Mouse (Mus musculus): ENCODE data around the gene Rab3gap2. TPM values are rescaled to one million over a fixed set of nuclear protein-coding genes. Genes with fewer than 3 reads are reported as not detected.

Rab3gap2 gene
- total RNA-seq (2017) = 49.9 and 50.2 TPM in 2 replicates

DNA sequence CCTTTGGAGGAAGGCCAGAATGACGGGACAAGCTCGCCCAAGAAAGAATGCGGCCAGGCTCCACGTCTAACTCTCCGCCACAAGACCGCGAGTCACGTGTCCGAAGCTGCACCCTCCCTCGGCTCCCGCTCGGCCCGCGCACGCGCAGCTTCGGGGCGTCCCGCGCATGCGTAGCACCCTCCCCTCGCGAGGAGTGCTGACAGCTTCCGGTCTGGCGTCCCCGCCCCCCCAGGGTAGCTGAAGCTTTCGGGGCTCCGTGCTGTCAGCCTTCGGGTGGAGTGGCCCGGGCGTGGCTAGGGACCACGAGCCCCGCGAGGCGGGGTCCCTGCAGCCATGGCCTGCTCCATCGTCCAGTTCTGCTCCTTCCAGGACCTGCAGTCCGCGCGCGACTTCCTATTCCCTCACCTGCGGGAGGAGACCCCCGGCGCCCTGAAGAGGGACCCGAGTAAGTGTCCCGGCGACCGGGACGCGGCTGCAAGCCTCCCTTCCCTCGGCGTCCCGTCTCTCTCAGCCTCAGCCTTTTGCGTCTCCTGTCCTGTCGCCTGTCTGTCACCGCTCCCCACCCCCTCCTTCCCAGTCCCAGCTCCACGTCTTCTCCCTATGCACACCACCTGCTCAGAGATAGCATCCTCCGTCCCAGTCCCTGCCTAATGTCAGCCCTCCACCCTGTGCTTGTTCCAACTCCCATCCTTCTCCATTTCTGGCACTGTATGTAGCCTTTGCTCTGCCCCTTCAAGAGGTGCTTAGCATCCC lies at the start of gene Rab3gap2:
Gene Rab3gap2 (plus strand): TSS at position 209 of the 753 bp plus-strand sequence.
- peak; percentile 70 to 76 for ATAC-seq (replicated peaks in 1 of 2; ENCODE audit: insufficient read depth in 1 of 2, low FRiP score in 2 of 2, low TSS enrichment in 1 of 2, low read depth in 1 of 2, poor library complexity in 2 of 2, severe bottlenecking in 2 of 2)

DNA sequence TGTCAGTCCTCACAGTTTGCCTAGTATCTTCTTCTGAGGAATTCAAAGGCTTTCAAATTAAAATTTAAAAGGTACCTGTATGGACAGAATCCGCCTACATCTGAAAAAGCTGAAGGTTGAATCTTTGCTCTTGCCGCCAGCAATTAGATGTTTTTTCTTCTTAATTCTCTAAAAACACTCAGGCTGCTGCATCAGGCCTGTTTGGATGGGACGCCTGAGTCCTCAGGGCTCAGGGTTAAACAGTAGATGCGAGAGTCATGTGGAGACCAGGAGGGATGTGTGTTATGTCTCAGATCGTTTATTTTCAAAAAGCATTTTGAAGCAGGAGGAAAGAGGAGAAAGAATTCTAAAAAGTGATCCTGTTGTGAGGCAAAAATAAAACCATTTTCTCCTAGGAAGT lies 30.3 kb upstream of the Rab3gap2 start:
- ATAC-seq (replicated peaks in 1 of 2; ENCODE audit: insufficient read depth in 1 of 2, low FRiP score in 2 of 2, low TSS enrichment in 1 of 2, low read depth in 1 of 2, poor library complexity in 2 of 2, severe bottlenecking in 2 of 2) = no peak

DNA sequence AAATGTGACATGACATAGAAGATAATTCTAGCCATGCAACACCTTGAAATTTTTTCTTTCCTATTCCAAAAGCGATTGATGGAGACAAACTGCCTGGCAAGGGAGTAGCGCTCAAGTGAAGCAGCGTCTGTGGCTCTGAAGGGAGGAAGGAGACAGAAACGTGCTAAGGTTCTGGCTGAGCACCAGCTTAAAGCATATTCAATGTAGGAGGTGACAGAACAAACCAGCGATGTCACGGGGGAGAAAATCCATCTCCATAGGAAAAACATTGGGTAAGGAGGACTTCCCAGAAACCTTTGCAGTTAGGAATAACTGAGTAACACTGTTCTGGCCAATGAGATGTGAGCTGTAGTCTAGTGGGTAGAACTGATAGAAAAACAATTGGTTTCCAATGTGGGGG lies 26.1 kb upstream of the Rab3gap2 start:
- ATAC-seq (replicated peaks in 1 of 2; ENCODE audit: insufficient read depth in 1 of 2, low FRiP score in 2 of 2, low TSS enrichment in 1 of 2, low read depth in 1 of 2, poor library complexity in 2 of 2, severe bottlenecking in 2 of 2) = no peak

DNA sequence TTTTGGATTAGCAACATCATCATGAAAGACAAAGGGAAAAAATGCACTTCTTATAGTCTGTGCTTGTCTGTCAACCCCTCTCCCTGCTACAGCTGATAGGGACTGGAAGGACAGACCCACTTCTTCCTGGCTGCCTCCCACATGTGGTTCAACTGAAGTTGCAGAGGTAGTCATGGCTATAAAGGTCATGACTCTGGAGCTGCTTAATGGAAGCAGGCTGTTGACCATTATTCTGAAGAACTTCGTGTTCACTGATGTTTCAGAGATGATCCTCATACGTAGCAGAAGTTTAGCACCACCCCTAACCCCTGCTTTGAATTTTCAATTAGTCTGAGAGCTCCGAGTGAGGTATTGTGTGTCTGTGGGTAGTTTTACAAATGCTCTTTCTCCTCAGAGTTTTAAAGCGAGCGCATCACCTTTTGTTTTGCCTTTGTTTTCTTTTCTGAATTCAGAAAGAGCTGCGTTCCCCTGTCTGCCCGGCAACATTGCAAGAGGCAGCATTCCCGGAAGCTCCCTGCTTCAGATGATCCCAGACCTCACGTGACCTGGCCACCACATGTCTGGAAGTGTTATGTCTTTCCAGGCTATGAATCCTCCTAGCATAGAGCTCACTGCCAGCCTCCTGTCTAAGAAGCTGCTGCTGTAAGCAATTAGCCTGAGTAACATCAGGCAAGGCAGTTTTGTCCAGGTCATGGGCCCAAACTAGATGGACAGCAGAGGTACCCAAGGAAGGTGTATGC lies 20.2 kb upstream of the Rab3gap2 start:
- no peak for ATAC-seq (replicated peaks in 1 of 2; ENCODE audit: insufficient read depth in 1 of 2, low FRiP score in 2 of 2, low TSS enrichment in 1 of 2, low read depth in 1 of 2, poor library complexity in 2 of 2, severe bottlenecking in 2 of 2)

DNA sequence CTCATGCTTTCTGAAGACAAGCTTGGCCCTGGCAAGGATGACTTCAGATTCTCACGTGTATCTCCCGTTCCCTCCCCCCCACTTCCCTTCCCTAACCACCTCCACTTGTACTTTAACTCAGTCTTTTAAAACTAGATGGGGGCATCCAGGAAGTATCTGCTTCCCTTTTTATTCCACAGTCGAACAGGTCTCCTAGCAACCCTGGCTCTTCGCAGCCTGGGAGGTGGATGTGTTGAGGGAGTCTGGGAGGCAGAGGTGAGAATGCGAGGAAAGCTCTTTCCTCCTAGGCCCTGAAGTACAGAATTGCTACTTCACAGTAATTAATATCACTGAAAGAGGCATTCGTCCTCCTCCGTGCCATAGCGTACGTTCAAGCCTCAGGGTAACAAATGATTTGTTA lies 18.4 kb upstream of the Rab3gap2 start:
- peak in 1 of 2 experiments; percentile 37; a peak in 2 of 4 replicates for ATAC-seq (replicated peaks in 1 of 2; ENCODE audit: insufficient read depth in 1 of 2, low FRiP score in 2 of 2, low TSS enrichment in 1 of 2, low read depth in 1 of 2, poor library complexity in 2 of 2, severe bottlenecking in 2 of 2)

DNA sequence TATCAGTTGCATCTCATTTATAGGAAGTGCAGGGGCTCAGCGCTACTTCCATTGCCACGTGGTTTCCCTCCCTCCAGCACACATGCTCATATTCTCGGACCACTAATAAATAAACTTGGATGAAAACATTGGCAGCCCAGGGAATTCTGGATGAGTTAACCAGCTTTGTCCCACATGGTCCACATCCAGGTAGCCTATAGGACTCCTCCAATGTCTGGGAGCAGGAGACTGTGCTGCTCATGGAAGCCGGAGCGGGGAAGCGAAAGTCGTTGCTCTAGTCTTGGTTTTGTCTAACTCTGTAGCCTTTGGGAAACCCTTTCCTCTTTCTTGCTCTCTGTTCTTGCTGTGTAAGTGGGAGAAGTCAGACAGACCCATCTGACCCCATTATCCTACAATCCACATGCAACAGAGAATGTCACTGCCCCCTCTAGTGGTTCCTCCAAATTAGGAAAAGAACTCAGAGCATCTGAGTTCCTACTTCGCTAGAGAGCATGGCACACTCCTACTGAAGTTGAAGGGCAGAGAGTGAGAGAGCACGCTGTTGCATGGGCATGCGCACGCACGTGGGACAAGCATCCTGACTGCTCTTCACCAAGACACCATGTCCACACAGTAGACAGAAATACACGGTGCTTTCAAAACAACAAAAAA lies 16.7 kb upstream of the Rab3gap2 start:
- ATAC-seq (replicated peaks in 1 of 2; ENCODE audit: insufficient read depth in 1 of 2, low FRiP score in 2 of 2, low TSS enrichment in 1 of 2, low read depth in 1 of 2, poor library complexity in 2 of 2, severe bottlenecking in 2 of 2) = peak; percentile 62 to 73

DNA sequence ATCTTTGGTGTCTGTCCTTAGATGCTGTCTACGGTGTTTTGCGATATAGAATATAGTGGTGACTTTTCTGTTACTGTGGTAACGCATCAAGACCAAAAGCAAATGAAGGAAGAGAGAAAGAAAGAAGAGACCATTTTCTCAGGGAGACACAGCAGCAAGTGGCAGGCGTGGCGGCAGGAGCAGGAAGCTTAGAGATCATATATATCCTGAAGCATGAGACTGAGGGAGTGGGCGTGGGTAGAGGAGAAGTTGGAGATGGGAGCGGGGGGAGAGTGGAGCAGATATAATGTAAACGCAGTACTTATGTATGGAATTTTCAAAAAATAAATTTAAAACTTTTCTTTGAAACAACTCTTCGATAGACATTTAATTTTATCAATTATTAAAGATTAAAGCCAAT lies 14.0 kb upstream of the Rab3gap2 start:
- ATAC-seq (replicated peaks in 1 of 2; ENCODE audit: insufficient read depth in 1 of 2, low FRiP score in 2 of 2, low TSS enrichment in 1 of 2, low read depth in 1 of 2, poor library complexity in 2 of 2, severe bottlenecking in 2 of 2) = no peak

DNA sequence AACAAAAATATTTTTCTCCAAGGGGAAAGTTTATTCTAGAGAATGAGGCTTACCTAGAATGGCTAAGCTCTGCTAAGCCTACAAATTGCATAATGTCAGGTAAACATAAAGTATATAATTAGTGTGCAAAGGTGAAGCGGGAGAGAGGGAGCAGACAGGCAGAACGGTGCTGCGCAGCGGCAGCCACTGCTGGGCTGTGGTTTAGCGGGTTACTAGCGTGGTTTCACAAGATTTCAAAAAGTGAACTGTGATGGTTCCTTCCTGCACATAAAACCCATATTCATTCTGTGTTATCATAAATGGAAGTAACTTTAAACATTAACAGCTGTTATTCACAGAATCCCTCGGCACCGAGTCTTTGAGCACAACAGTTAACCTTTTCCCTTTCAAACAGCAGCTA lies 11.8 kb upstream of the Rab3gap2 start:
- ATAC-seq (replicated peaks in 1 of 2; ENCODE audit: insufficient read depth in 1 of 2, low FRiP score in 2 of 2, low TSS enrichment in 1 of 2, low read depth in 1 of 2, poor library complexity in 2 of 2, severe bottlenecking in 2 of 2) = no peak

DNA sequence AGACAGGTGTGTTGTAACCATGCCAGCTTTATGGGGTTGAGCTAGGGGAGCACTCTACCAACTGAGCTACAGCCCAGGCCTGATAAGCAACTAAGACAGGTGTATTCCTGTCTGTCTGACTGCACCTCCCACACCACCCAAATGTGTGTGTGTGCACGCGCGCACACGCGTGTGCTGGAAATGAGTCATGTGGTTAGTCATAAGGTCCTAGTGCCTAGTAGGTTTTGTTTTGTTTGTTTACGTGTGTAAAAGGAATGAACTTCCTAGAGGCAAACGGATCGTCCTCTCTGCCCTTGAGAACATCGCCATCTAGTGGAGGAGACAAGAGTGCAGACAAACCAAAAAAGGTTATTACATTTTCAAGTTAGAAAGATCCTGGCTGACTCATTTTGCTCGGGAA lies 10.4 kb upstream of the Rab3gap2 start:
- ATAC-seq (replicated peaks in 1 of 2; ENCODE audit: insufficient read depth in 1 of 2, low FRiP score in 2 of 2, low TSS enrichment in 1 of 2, low read depth in 1 of 2, poor library complexity in 2 of 2, severe bottlenecking in 2 of 2) = peak; percentile 71 to 84

DNA sequence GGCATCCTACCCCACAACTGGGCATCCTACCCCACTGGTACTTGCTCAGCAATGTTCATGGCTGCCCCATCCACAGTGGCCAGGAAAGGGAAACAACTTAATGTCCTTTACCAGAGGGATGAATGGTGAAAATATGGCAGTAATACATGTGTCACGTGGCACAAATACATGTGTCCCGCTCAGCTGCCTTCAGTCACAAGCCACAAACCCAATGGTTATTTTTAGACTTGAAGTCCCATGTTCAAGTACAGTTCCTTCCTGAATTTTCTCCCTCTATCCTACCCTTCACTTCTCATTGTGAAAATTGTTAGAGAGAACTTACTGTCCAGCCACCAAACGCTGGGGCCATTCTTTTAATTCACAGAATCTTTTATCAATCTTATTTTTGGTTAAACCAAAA lies 7.6 kb upstream of the Rab3gap2 start:
- ATAC-seq (replicated peaks in 1 of 2; ENCODE audit: insufficient read depth in 1 of 2, low FRiP score in 2 of 2, low TSS enrichment in 1 of 2, low read depth in 1 of 2, poor library complexity in 2 of 2, severe bottlenecking in 2 of 2) = no peak

DNA sequence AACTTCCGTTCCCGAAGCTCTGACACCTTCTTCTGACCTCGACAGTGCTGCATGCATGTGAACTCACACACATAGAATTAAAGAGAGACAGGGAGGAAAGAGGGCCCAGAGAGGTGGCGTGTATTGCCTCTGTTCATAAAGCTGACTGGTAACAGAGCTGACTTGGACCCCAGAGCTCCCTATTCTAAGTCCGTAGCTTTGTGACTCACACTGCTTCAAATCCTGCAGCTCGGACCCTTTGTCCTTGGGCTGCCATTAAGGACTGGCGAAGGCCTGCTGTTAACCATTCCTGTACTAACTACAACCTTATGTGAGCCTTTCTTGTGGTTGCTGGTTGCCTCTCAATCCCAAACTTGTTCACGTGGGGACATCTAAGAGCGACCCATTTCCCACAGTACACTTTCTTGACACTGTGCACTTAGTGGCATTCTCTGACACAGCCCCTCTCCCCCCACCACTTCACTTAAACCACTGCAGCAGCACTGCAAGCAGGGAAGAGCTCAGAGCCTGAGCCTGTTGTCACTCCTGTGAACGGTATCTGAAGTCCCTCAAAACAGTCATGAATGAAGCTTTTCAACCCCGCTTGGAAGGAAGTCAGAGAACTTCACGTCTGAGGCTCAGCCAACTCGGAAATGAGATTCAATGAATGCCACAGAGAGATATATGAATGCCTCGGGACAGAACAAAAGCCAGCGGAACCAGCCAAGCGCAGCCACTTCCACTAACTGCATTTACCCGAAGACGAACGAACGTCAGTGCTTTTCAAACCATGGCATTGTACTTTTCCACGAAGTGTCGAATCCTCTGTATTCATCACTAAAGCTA lies 3.1 kb upstream of the Rab3gap2 start:
- ATAC-seq (replicated peaks in 1 of 2; ENCODE audit: insufficient read depth in 1 of 2, low FRiP score in 2 of 2, low TSS enrichment in 1 of 2, low read depth in 1 of 2, poor library complexity in 2 of 2, severe bottlenecking in 2 of 2) = no peak; a peak in 1 of 4 replicates

DNA sequence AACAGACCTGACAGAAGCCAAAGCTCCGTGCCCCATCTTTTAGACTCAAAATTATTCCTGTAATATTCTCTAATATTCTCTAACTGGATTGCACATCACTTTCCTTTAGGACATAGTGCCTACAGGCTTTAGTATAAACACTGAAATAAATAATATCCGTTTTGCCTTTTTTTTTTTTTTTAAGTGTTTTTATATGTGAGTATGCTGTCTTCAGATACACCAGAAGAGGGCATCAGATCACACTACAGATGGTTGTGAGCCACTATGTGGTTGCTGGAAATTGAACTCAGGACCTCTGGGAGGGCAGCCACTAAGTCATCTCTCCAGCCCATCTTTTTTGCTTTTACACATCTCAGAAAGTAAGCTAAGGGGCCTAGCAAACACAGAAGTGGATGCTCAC lies 1.9 kb upstream of the Rab3gap2 start:
- ATAC-seq (replicated peaks in 1 of 2; ENCODE audit: insufficient read depth in 1 of 2, low FRiP score in 2 of 2, low TSS enrichment in 1 of 2, low read depth in 1 of 2, poor library complexity in 2 of 2, severe bottlenecking in 2 of 2) = no peak

DNA sequence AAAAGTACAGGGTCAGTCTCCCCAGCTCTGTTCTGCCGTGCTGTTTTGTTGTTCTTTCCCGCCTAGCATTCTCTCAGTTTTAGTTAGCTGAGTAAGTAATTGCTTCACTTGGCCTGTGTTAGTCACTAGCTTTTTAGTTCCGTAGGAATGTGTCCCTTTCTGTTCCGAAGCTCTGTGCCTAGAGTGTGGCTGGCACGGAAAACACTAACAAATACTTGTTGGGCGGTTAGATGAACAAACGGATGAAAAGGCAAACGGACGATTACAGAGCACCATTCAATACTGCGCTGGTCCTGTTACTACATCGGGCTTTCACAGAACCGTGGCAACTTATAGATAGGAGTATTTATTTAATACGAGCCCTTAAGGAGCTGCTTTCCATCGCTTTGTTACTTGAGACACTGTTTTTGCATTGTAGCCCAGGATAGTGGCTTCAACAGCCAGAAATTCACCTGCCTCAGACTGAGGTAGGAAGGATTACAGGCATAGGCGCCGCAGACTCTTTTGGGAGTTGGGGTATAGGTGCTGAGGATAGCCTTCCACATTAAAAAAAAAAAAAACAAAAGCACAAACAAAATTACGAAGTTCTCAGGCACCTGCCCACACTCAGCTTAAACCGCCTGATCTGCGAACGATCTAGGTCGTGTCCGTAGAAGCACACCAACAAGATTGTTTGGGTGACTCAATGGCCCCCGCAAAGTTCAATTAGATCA lies 565 bp upstream of the Rab3gap2 start:
- no peak; a peak in 1 of 4 replicates for ATAC-seq (replicated peaks in 1 of 2; ENCODE audit: insufficient read depth in 1 of 2, low FRiP score in 2 of 2, low TSS enrichment in 1 of 2, low read depth in 1 of 2, poor library complexity in 2 of 2, severe bottlenecking in 2 of 2)

DNA sequence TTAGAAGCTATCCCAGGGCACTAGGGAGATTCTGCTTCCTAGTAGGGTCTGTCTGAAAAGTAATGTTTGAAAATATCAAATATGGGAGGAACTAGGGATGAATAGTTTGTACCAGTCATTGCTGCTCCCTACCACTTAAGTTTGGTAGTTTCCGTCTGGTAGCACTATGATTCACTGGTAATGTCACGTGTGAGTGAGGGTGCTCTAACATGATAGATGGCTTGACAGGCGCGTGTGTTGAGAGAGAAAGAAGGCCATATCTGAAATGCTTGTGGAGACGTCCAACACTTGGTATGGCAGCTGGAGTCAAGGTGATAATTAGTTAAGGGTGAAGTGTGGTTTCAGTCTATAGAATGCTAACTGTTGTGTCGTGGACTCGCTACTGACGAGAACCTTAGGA lies 1.2 kb downstream of the Rab3gap2 start:
- peak; percentile 10 to 27; a peak in 1 of 4 replicates for ATAC-seq (replicated peaks in 1 of 2; ENCODE audit: insufficient read depth in 1 of 2, low FRiP score in 2 of 2, low TSS enrichment in 1 of 2, low read depth in 1 of 2, poor library complexity in 2 of 2, severe bottlenecking in 2 of 2)

DNA sequence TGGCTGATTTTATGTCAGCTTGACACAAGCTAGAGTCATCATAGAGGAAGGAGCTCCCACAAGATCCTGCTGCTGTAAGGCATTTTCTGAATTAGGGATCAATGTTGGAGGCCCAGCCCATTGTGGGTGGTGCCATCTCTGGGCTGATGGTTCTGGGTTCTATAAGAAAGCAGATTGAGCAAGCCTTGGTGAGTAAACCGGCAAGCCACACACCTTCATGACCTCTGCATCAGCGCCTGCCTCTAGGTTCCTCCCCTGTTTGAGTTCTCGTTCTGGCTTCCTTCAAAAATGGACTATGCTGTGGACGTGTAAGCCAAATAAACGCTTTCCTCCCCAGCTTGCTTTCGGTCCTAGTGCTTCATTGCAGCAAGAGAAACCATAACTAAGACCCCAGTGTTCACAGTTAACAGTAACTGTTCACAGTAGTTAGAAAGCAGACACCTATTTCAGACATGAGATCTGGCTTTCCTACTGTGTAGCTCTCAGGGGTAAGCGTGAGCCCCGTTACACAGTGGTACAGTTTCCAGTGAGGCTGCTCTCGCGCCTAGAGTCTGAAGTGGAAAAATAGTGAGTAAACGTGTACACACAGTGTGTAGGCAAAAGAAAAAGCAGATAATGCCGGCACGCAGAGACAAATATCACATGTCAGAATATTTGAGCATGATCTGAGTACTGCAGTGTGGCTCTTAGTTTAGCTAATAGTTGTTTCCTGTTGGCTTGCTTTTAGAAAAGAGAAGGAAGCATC lies 4.1 kb downstream of the Rab3gap2 start:
- ATAC-seq (replicated peaks in 1 of 2; ENCODE audit: insufficient read depth in 1 of 2, low FRiP score in 2 of 2, low TSS enrichment in 1 of 2, low read depth in 1 of 2, poor library complexity in 2 of 2, severe bottlenecking in 2 of 2) = no peak; a peak in 1 of 4 replicates

DNA sequence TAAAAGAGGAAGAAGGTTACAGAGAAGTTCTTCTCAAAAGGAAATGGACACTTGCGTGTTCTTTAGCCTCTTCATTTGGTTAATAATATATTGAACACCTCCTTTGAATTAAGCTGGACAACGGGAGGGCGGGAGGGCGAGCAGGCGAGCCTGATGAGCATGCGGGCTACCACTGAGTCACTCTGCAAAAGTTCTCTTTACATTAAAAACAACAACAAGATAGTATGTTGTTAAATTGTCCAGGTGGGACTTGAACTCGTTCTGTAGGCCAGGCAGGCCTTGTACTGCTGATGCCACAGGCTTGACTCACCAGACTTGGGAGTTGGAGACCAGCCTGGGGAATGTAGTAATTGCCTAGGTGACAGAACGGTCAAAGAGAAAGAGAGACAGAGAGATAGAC lies 4.8 kb downstream of the Rab3gap2 start:
- ATAC-seq (replicated peaks in 1 of 2; ENCODE audit: insufficient read depth in 1 of 2, low FRiP score in 2 of 2, low TSS enrichment in 1 of 2, low read depth in 1 of 2, poor library complexity in 2 of 2, severe bottlenecking in 2 of 2) = no peak

Data from hematopoietic stem cell, adult 5-6 weeks (primary cell).